Mouse (Mus musculus) G1E-ER4 (cell line): ENCODE measurements around the gene Mgst2. TPM values are rescaled to one million over a fixed set of nuclear protein-coding genes. Genes with fewer than 3 reads are reported as not detected.

ENCODE experiments used
- GATA1 ChIP-seq: IDR thresholded peaks from one replicate; pipeline ENCODE4 v1.8.0; 2012; ENCODE audit warnings: low read length, inconsistent platforms
- polyA plus RNA-seq: library from polyadenylated mRNA; stranded (reverse); fragments of >175 nt; gene quantifications from 2 replicates; pipeline ENCODE4 v1.2.3, GENCODE M21; 2012

The Mgst2 gene
- polyA plus RNA-seq, 1 experiment = 0.13 TPM

- no peak for TF ChIP-seq GATA1
These were observed 13.4 kb downstream of the Mgst2 start for GRCm38 (mm10) chr3:51673408-51674086.

GRCm38 (mm10) chr3:51674963-51675362 is 14.8 kb downstream of the Mgst2 start:
- no peak for TF ChIP-seq GATA1

- TF ChIP-seq GATA1 = no peak
These were observed 25.4 kb downstream of the Mgst2 start for GRCm38 (mm10) chr3:51685539-51685938.

GRCm38 (mm10) chr3:51686316-51686715 is 26.2 kb downstream of the Mgst2 start:
- no peak for TF ChIP-seq GATA1

GRCm38 (mm10) chr3:51686791-51687190 is 26.6 kb downstream of the Mgst2 start:
- TF ChIP-seq GATA1 = no peak

- TF ChIP-seq GATA1 = no peak
These were observed 28.6 kb downstream of the Mgst2 start for GRCm38 (mm10) chr3:51688725-51689124.

GRCm38 (mm10) chr3:51693196-51693595 is 33.0 kb downstream of the Mgst2 start:
- no peak for TF ChIP-seq GATA1

- TF ChIP-seq GATA1 = no peak
These were observed 34.4 kb downstream of the Mgst2 start for GRCm38 (mm10) chr3:51694576-51694975.

- no peak for TF ChIP-seq GATA1
These were observed 35.6 kb downstream of the Mgst2 start for GRCm38 (mm10) chr3:51695713-51696112.

- TF ChIP-seq GATA1 = no peak
These were observed 37.8 kb downstream of the Mgst2 start for GRCm38 (mm10) chr3:51697931-51698330.

GRCm38 (mm10) chr3:51700123-51700522 is 40.0 kb downstream of the Mgst2 start:
- TF ChIP-seq GATA1 = no peak

- no peak for TF ChIP-seq GATA1
These were observed 40.6 kb downstream of the Mgst2 start for GRCm38 (mm10) chr3:51700731-51701280.

- TF ChIP-seq GATA1 = no peak
These were observed 41.2 kb downstream of the Mgst2 start for GRCm38 (mm10) chr3:51701281-51701751.

GRCm38 (mm10) chr3:51701950-51702349 is 41.8 kb downstream of the Mgst2 start:
- no peak for TF ChIP-seq GATA1

GRCm38 (mm10) chr3:51702701-51703286 is 42.6 kb downstream of the Mgst2 start:
- no peak for TF ChIP-seq GATA1

- TF ChIP-seq GATA1 = no peak
These were observed 43.3 kb downstream of the Mgst2 start for GRCm38 (mm10) chr3:51703478-51703877.

- TF ChIP-seq GATA1 = no peak
These were observed 45.1 kb downstream of the Mgst2 start for GRCm38 (mm10) chr3:51705220-51705619.
